Mouse (Mus musculus) mouse embryonic stem cell (cell line): ENCODE results near the gene Tmc7.

Experiments
- in situ Hi-C, 2 experiments: fragments of 300-500 bp; cut with MboI; formaldehyde crosslinking; loops; 1 replicate in 1 of 2; 3 replicates in 1 of 2; pipeline ENCODE4 v1.14.3; 2019 to 2020; ENCODE audit warnings: low sequenced_read_pairs in 2 of 2, low pct_unique_long_range_greater_than_20kb in 1 of 2, mixed read lengths in 1 of 2; ENCODE audit not compliant: unreplicated experiment in 1 of 2

Tmc7 gene

GRCm38 (mm10) chr7:118486917-118487316, 97.6 kb downstream of the Tmc7 start:
- in situ Hi-C loops: no loop called here
